Mouse (Mus musculus) kidney, adult 18-20 months (tissue): Measurements from ENCODE around the gene Zbtb8b.
"Not testable (repeated sequence)": the region's sequence is repeated elsewhere in the genome, so short reads cannot be mapped to it uniquely, and the experiment has no call there.

Experiments used
- DNase-seq: peaks from one replicate; pipeline ENCODE4 v3.0.0; 2021

Zbtb8b gene

GRCm38 (mm10) chr4:129440340-129441063 lies at the start of gene Zbtb8b:
Gene Zbtb8b, minus strand, starts transcription at chr4:129440853.
- peak; percentile 67 for DNase-seq

- no peak for DNase-seq
These were observed 40.4 kb upstream of the Zbtb8b start for GRCm38 (mm10) chr4:129481090-129481489.

DNA sequence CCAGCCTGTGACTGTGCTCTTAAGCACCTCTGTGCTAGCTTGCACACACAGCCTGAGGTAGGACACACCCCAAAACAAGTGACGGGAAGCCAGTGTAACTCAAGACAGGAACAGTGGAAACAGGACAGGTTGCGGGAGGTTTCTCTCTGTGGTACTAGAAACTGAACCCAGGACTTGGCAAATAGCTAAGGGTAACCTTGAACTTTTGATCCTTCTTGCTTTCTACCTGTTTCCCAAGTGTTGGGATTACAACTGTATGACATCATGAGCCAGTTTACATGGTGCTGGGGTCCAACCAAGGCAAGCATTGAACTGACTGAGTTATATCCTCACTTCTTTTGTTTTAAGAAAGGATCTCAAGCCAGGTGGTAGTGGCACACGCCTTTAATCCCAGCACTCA lies 39.2 kb upstream of the Zbtb8b start:
- no peak for DNase-seq

DNA sequence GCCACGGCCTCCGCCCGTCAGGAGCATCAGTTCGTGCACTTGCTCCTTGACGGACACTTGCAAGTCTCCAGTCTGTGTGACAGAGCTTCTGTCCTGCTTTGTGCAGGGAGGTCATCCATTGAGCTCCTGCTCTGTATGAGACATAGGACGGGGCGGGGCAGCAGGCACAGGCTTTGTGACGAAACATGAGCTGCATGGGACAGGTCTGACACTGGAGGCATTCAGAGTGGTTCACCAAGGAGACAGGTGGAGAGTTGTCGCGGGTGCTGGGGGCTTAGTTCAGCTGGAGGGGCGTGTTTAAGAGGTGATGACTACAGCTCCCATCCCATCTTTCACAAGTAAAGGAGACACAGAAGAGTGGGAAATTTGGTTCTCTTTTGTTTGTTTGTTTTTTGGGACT lies 35.4 kb upstream of the Zbtb8b start:
- DNase-seq = no peak

DNA sequence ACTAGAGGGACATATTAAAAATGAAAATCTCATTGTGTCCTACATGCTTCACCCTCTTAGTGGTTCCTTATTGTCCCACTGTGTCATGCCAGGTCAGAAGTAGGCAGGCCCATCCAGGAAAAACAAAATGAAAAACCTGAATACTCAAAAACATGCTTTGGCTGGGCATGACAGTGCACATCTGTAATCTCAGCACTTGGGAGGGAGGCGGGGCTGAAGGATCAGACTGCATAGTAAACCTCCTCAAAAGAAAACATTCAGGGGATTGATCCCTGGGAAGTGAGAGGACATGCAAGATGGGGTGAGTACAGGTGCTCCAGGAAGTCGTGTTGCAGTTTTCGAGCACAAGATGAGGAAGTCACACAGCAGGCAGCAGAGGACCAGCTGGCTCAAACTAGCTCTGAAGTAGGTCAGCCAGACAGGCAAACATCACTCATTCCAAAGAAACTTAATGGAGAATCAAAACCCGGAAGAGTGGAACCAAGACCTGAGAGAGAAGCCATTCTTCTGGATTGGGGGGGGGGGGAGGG lies 23.7 kb upstream of the Zbtb8b start:
- no peak for DNase-seq

DNA sequence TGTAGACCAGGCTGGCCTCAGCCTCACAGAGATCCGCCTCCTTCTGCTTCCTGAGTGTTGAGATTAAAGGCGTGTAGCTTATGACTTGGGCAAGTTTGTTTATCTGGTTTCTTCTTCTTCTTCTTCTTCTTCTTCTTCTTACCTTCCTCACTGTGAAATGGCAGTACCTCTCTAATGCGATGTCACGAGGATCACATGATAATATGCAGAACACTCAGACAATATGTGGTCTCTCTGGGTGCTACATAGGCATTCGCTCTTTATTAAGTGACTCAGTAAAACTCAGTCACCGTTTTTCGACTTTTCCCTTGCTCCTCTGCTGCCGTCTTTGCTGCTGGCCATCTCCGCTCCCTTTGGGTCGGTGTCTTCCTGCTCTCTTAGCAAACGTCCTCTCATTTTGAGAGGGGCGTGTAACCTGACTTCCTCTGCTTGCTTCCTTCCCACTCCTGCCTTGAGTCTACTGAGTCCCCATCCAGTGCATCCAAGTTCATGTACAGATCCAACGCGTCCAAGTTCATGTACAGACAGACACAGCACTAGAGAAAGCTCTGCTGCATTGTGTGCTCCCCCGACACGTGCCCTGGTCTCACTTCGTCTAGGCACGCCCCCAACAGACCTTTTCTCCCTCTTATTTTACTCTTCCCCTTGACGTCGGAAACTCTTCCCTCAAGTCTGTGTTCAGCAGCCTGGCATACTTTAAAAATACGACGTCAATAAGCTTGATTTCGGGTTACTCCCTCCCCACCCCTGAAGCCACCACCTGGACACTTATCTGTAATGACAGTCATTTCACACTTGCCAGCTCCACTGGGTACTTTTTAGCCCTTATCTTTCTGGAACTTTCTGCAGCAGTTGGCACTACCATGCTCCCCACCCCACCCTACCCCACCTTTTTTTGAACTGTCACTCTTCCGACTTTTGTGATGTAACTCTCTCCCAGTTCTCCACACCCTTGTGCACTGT lies 22.7 kb upstream of the Zbtb8b start:
- no peak for DNase-seq

- peak; percentile 14 for DNase-seq
These were observed 21.5 kb upstream of the Zbtb8b start for GRCm38 (mm10) chr4:129462118-129462517.

GRCm38 (mm10) chr4:129461183-129461960 lies 20.7 kb upstream of the Zbtb8b start, which contains the start of gene Bsdc1:
Gene Bsdc1, plus strand, starts transcription at chr4:129461581.
- DNase-seq = peak; percentile 100

GRCm38 (mm10) chr4:129460827-129461182 lies 20.2 kb upstream of the Zbtb8b start:
- no peak for DNase-seq

DNA sequence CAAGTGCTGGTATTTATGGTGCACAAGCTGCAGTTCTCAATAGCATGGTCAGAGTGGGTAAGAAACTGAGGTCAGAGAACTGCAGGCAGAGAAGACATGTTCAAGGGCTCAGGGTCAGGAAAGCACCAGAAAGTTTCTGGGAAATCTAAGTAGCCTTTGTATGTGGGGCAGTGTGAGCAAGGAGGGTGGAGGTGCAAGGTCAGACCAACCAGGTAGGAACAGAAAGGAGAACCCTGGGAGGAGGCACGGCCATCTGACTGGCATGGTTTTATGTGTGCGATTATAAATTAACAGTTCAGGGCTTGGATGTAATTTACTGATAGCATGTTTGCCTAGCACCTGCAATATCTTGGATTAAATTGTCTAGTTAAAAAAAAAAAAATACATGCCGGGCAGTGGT lies 19.1 kb upstream of the Zbtb8b start:
- no peak for DNase-seq

DNA sequence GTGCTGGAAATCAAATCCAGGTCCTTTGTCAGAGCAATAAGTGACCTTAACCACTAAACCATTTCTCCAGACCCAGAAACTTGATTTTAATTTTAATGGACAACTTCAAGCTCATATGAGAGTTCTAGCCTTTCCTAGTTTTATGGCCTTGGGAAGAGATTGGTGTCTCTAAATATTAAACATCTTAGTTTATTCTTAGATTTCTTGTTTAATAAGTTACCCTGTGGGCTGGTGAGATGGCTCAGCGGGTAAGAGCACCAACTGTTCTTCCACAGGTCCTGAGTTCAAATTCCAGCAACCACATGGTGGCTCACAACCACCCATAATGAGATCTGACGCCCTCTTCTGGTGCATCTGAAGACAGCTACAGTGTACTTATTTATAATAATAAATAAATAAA lies 16.7 kb upstream of the Zbtb8b start:
- DNase-seq = not testable (repeated sequence)

DNA sequence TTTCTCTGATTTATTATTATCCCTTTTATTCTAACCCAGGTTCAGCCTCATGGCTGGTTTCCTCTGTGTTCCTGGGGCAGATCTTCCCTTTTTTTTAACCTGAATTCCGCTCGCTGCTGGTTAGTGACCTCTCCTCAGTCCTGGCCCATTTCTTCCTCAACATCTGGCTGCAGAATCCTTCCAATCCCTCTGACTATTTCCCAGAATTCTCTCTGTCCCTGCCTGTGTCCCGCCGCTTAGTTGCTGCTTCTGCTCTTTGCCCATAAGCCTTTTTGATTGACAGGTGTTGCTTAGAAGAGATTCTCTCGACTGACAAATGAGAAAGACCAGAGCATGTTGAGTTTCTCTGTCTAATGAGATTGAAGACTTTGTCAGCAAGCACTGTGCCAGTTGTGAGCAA lies 15.5 kb upstream of the Zbtb8b start:
- DNase-seq = no peak

DNA sequence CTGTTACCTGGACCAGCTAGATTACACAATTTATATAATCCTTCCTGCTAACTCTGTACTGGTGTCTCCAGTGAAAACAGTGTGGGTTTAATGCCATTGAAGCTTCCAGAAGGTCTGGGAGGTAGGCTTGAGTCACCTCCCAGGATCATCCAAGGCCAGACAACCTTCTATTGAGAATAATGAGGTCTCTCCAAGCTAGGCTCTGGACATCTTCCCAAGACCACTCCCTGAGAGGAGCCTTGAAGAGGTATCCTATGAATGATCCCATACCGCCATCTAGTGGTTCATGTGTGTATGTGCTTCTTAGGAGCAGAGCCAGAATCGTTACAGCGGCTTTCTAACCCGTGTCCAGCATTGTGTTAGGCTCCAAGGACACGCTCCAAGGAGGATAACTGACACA lies 14.6 kb upstream of the Zbtb8b start:
- DNase-seq = peak; percentile 74

DNA sequence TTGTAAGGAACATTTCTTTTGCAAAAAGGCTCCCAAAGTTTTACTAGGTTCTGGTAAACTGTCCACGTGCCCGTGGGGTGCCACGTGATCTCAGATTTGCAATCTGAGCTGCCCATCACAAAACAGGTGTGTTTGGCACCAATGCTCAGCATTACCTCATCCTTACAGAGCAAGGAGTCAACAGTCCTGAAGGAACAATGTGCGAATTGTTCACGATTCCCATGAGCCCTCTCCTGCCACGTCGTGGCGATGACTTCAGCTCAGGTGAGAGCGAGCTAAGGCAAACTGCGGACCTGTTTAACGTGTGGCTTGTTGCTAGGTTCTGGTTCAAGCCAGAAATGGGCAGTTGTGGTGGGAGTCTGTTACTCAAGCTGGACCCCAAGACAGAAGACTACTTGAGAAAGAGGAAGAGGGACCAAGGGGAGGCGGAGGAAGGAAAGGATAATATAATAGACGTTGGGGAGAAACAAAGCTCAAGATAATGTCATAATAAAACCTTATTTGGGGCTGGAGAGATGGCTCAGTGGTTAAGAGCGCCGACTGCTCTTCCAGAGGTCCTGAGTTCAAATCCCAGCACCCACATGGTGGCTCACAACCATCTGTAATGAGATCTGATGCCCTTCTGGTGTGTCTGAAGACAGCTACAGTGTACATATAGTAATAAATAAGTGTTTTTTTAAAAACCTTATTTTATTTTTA lies 11.0 kb upstream of the Zbtb8b start:
- DNase-seq = no peak

- DNase-seq = no peak
These were observed 10.2 kb upstream of the Zbtb8b start for GRCm38 (mm10) chr4:129450851-129451250.

- DNase-seq = no peak
These were observed 8.1 kb upstream of the Zbtb8b start for GRCm38 (mm10) chr4:129448713-129449112.

DNA sequence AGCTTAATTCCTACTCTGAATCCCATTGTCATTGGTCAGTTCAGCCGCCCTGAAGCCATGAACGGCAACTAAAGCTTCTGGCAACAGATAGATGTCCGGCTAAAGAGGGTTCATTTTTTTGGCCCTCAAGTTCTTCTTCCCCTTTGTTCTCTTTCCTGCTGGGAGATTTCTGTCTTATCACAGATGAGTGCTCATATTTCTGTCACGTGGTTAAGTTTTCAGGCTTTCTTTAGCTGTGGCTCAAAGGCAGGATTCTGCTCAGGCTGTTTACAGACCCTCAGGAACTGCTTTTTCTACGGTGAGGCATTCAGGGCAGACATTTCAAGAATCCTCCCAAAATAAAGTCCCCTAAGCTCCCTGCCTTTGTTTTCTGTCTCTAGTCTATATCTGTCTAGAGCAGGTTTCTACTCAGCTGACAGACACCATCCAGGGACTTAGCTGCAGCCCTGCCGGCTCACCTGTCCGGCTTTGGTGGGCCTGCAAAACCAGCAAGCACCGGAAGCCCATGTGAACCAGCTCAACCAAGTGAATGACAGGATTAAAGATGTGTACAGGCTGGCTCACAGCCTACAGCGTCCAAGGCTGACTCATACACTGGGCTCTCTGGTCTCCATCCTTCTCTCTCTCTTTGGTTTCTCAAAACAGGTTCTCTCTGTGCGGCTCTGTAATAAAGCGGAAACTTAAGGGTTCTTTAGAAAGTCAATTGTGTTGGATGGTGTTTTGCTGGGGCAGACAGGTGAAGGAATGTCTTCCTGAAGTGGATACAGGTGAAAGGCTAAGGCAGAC lies 7.3 kb upstream of the Zbtb8b start:
- no peak for DNase-seq

DNA sequence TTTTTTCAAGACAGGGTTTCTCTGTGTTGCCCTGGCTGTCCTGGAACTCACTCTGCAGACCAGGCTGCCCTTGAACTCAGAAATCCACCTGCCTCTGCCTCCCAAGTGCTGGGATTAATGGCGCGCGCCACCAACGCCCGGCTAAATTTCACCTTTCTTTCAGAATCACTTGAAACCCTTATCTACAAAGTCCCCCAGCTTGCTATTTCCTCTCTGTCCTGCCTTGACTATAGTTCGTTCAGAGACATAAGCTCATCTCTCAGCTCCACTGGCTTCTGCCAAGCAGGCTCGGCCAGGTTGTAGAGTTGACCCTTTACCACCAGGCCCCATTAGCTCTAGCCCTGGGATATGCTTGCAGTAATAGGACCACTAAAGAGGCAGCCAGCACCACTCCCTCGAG lies 6.7 kb upstream of the Zbtb8b start:
- DNase-seq = no peak

DNA sequence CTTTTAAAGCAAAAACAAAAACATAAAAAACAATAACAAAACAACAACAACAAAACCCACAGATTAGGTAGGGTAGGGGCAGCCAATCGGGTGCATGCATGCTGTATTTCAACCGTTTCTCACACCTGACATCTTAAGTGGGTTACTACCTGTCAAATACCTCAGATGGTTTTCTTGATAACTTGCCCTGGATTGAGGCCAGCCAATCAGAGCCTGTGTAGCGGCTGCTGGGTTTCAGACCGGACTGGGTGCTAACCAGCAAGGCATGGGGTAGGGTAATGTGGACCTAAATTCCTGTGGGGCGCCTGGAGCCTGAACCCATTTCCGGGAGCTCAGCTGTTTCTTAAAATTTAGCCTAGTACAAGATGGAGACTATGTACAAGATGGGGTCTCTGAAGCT lies 492 bp upstream of the Zbtb8b start:
- peak; percentile 35 for DNase-seq

- DNase-seq = no peak
These were observed 22.3 kb downstream of the Zbtb8b start for GRCm38 (mm10) chr4:129418321-129418720.

DNA sequence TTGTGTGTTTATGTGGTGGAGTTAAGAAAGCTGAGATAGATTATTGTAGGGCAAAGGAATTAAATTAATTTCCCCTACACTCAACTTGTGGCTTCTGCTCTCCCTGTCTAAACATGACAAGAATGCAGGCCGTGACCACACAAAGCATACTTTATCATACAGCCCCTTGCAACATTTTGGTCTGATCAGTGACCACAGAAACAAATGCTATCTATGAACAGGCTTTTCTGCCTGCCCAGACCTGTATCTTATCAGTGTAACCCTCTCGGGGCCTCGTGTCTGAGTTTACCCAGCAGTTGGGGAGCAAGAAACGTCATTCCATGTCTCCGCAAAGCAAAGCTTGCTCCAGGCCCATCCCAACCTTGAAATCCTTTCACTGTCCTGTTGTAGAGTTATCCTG lies 24.2 kb downstream of the Zbtb8b start:
- no peak for DNase-seq

DNA sequence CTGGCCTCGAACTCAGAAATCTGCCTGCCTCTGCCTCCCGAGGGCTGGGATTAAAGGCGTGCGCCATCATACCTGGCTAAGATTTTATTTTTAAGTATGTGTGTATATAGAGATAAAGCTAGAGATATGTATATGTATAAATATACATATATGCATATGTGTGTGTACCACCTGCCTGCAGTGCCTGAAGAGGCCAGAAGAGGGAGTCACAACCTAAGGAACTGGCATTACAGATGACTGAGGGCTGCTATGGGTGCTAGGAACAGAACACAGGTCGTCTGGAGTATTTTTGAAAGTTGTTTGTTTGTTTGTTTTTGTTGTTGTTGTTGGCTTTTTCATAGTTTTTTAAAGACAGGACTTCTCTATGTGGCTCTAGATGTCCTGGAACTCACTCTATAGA lies 24.8 kb downstream of the Zbtb8b start:
- DNase-seq = no peak
